Mouse (Mus musculus): ENCODE measurements around the gene Unc50. TPM values are rescaled to one million over a fixed set of nuclear protein-coding genes. Genes with fewer than 3 reads are reported as not detected.

The Unc50 gene
- polyA plus RNA-seq, 1 experiment, result 33.1 TPM

DNA sequence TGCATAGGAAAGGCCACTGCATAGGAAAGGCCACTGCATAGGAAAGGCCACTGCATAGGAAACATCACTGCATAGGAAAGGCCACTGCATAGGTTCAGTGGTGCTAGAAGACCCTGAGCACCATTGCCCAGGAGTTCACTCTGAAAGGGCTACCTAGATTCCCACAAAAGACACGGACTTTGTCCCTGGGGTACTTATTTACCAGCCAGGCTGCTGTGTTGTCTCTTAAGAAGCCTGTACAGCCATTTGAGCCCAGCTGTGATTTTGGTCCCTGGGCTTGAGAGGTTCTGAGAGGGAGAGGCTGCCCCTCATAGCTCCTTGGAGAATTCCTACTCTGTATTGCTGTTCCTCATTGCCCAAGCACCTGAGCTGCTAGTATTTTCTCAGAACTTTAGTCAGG lies 33.5 kb upstream of the Unc50 start:
- Histone ChIP-seq H3K27me3 (ENCODE audit: control insufficient read depth, insufficient read depth, insufficient read length) (no peaks in the 10 kb centered on the region), H3K4me2 (ENCODE audit: low read depth) (no peak overlapping the region), H3ac (ENCODE audit: control insufficient read depth, insufficient read length) (no peak overlapping the region), H3K79me2 (ENCODE audit: control insufficient read depth, insufficient read depth) (no peaks in the 10 kb centered on the region), H3K36me3 (ENCODE audit: control insufficient read depth, insufficient read depth) (no peaks in the 10 kb centered on the region), H3K4me3 (no peak overlapping the region)
- TF ChIP-seq USF1 (IDR thresholded peaks at IDR 0.05; ENCODE audit: low read depth) (no peak), MYOD1 (IDR thresholded peaks at IDR 0.05; ENCODE audit: control insufficient read depth in 1 of 3, insufficient read length in 2 of 3, low read depth in 2 of 3) (no peak), POLR2A (IDR thresholded peaks at IDR 0.05; ENCODE audit: insufficient read length, low read depth) (no peak), SRF (IDR thresholded peaks at IDR 0.05; ENCODE audit: control insufficient read depth, insufficient read length, low read depth) (no peak), REST (IDR thresholded peaks at IDR 0.05; ENCODE audit: insufficient read depth, insufficient read length) (no peak), POLR2AphosphoS2 (IDR thresholded peaks at IDR 0.05; ENCODE audit: insufficient read length, low read depth) (no peak), E2F4 (IDR thresholded peaks at IDR 0.05; ENCODE audit: insufficient read depth) (no peak), CEBPB (IDR thresholded peaks at IDR 0.05; ENCODE audit: insufficient read depth, poor library complexity, severe bottlenecking) (no peak), TCF3 (IDR thresholded peaks at IDR 0.05; ENCODE audit: insufficient read length, low read depth) (no peak)

GRCm38 (mm10) chr1:37398961-37399360 lies 31.0 kb upstream of the Unc50 start:
- Histone ChIP-seq H3ac (ENCODE audit: control insufficient read depth, insufficient read length) (no peak overlapping the region), H3K27me3 (ENCODE audit: control insufficient read depth, insufficient read depth, insufficient read length) (no peaks in the 10 kb centered on the region), H3K4me2 (ENCODE audit: low read depth) (no peak overlapping the region), H3K79me2 (ENCODE audit: control insufficient read depth, insufficient read depth) (no peaks in the 10 kb centered on the region), H3K4me3 (no peak overlapping the region), H3K36me3 (ENCODE audit: control insufficient read depth, insufficient read depth) (no peaks in the 10 kb centered on the region)
- TF ChIP-seq MYOD1 (IDR thresholded peaks at IDR 0.05; ENCODE audit: control insufficient read depth in 1 of 3, insufficient read length in 2 of 3, low read depth in 2 of 3) (no peak), REST (IDR thresholded peaks at IDR 0.05; ENCODE audit: insufficient read depth, insufficient read length) (no peak), POLR2AphosphoS2 (IDR thresholded peaks at IDR 0.05; ENCODE audit: insufficient read length, low read depth) (no peak), TCF3 (IDR thresholded peaks at IDR 0.05; ENCODE audit: insufficient read length, low read depth) (no peak), CEBPB (IDR thresholded peaks at IDR 0.05; ENCODE audit: insufficient read depth, poor library complexity, severe bottlenecking) (no peak), MAX (IDR thresholded peaks at IDR 0.05; ENCODE audit: low read depth) (no peak), E2F4 (IDR thresholded peaks at IDR 0.05; ENCODE audit: insufficient read depth) (no peak), TCF12 (IDR thresholded peaks at IDR 0.05; ENCODE audit: insufficient read depth, poor library complexity, severe bottlenecking) (no peak), POLR2A (IDR thresholded peaks at IDR 0.05; ENCODE audit: insufficient read length, low read depth) (no peak), USF1 (IDR thresholded peaks at IDR 0.05; ENCODE audit: low read depth) (no peak), SRF (IDR thresholded peaks at IDR 0.05; ENCODE audit: control insufficient read depth, insufficient read length, low read depth) (no peak), MYOG (IDR thresholded peaks at IDR 0.05; ENCODE audit: control insufficient read depth in 1 of 3, insufficient read depth in 1 of 3, insufficient read length in 2 of 3, low read depth in 2 of 3) (no peak)

DNA sequence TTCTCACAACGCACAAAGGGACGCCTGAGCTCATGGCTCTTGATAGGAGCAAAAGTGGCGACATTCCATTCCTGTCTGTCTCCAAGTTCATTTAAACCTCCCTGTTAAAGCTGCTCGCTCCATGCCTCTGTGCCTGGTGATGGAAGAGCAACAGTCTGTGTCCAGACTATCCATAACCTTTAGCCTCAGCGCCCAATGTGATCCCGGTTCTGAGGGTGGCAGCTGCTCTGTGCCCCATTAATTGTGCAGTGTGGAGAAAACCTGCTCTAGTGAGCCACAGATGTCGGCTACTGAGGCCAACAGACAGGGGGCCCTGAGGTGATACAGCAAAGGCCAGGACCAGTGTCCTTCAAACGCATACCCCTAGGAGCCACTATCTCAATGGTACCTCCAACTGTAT lies 30.2 kb upstream of the Unc50 start:
- Histone ChIP-seq H3K36me3 (ENCODE audit: control insufficient read depth, insufficient read depth) (no peaks in the 10 kb centered on the region), H3K27me3 (ENCODE audit: control insufficient read depth, insufficient read depth, insufficient read length) (no peaks in the 10 kb centered on the region), H3ac (ENCODE audit: control insufficient read depth, insufficient read length) (no peak overlapping the region), H3K4me2 (ENCODE audit: low read depth) (no peak overlapping the region), H3K79me2 (ENCODE audit: control insufficient read depth, insufficient read depth) (no peaks in the 10 kb centered on the region), H3K4me3 (no peak overlapping the region)
- TF ChIP-seq TCF3 (IDR thresholded peaks at IDR 0.05; ENCODE audit: insufficient read length, low read depth) (no peak), MAX (IDR thresholded peaks at IDR 0.05; ENCODE audit: low read depth) (no peak), E2F4 (IDR thresholded peaks at IDR 0.05; ENCODE audit: insufficient read depth) (no peak), REST (IDR thresholded peaks at IDR 0.05; ENCODE audit: insufficient read depth, insufficient read length) (no peak)

DNA sequence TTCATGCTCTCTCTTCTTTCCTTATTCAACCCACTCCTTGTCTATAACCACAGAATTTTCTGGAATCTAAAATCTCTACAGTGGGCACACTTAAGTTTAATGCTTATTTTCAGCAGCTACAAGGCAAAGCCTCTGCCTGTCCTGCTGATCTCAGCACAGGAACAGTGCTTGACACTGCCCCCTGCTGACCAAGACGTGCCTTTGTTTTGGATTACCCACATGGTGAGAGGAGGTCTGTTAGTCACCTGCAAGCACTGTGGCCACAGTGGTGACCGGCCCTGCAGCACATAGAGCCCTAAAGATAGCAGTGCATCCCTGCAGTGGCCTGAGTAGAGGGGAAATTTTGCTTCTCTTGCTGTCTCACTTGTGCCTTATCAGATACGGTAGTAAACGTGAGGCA lies 28.3 kb upstream of the Unc50 start:
- no peak for TF ChIP-seq MAX (IDR thresholded peaks at IDR 0.05; ENCODE audit: low read depth)
- no peak for TF ChIP-seq TCF3 (IDR thresholded peaks at IDR 0.05; ENCODE audit: insufficient read length, low read depth)
- no peak for TF ChIP-seq POLR2AphosphoS2 (IDR thresholded peaks at IDR 0.05; ENCODE audit: insufficient read length, low read depth)
- no peak for TF ChIP-seq USF1 (IDR thresholded peaks at IDR 0.05; ENCODE audit: low read depth)
- no peak for TF ChIP-seq POLR2A (IDR thresholded peaks at IDR 0.05; ENCODE audit: insufficient read length, low read depth)
- Histone ChIP-seq H3K4me3 (no peak overlapping the region), H3K27me3 (ENCODE audit: control insufficient read depth, insufficient read depth, insufficient read length) (no peaks in the 10 kb centered on the region), H3K36me3 (ENCODE audit: control insufficient read depth, insufficient read depth) (no peaks in the 10 kb centered on the region), H3K79me2 (ENCODE audit: control insufficient read depth, insufficient read depth) (no peaks in the 10 kb centered on the region), H3ac (ENCODE audit: control insufficient read depth, insufficient read length) (no peak overlapping the region), H3K4me2 (ENCODE audit: low read depth) (no peak overlapping the region)

- Histone ChIP-seq H3K36me3 (ENCODE audit: control insufficient read depth, insufficient read depth) (no peaks in the 10 kb centered on the region), H3K79me2 (ENCODE audit: control insufficient read depth, insufficient read depth) (no peaks in the 10 kb centered on the region), H3K4me2 (ENCODE audit: low read depth) (no peak overlapping the region), H3K4me3 (no peak overlapping the region), H3ac (ENCODE audit: control insufficient read depth, insufficient read length) (no peak overlapping the region), H3K27me3 (ENCODE audit: control insufficient read depth, insufficient read depth, insufficient read length) (no peaks in the 10 kb centered on the region)
- TF ChIP-seq E2F4 (IDR thresholded peaks at IDR 0.05; ENCODE audit: insufficient read depth), result no peak
- TF ChIP-seq TCF12 (IDR thresholded peaks at IDR 0.05; ENCODE audit: insufficient read depth, poor library complexity, severe bottlenecking), result no peak
- no peak for TF ChIP-seq CEBPB (IDR thresholded peaks at IDR 0.05; ENCODE audit: insufficient read depth, poor library complexity, severe bottlenecking)
- TF ChIP-seq POLR2A (IDR thresholded peaks at IDR 0.05; ENCODE audit: insufficient read length, low read depth), result no peak
- TF ChIP-seq TCF3 (IDR thresholded peaks at IDR 0.05; ENCODE audit: insufficient read length, low read depth), result no peak
- no peak for TF ChIP-seq USF1 (IDR thresholded peaks at IDR 0.05; ENCODE audit: low read depth)
- TF ChIP-seq MAX (IDR thresholded peaks at IDR 0.05; ENCODE audit: low read depth), result no peak
- no peak for TF ChIP-seq POLR2AphosphoS2 (IDR thresholded peaks at IDR 0.05; ENCODE audit: insufficient read length, low read depth)
- TF ChIP-seq REST (IDR thresholded peaks at IDR 0.05; ENCODE audit: insufficient read depth, insufficient read length), result no peak
- no peak for TF ChIP-seq MYOG (IDR thresholded peaks at IDR 0.05; ENCODE audit: control insufficient read depth in 1 of 3, insufficient read depth in 1 of 3, insufficient read length in 2 of 3, low read depth in 2 of 3)
- no peak for TF ChIP-seq MYOD1 (IDR thresholded peaks at IDR 0.05; ENCODE audit: control insufficient read depth in 1 of 3, insufficient read length in 2 of 3, low read depth in 2 of 3)
- no peak for TF ChIP-seq SRF (IDR thresholded peaks at IDR 0.05; ENCODE audit: control insufficient read depth, insufficient read length, low read depth)
Measured at GRCm38 (mm10) chr1:37405137-37405536, 24.8 kb upstream of the Unc50 start.
